Mouse (Mus musculus) neural tube, embryonic 12.5 days (tissue): ENCODE data around the gene Parp9. TPM values are rescaled to one million over a fixed set of nuclear protein-coding genes. Genes with fewer than 3 reads are reported as not detected.

Experiments
- ATAC-seq: fragments of 200-750 bp; cut with Nextera tagmentation; 2 replicates; pipeline ENCODE4 v1.8.0; 2017; ENCODE audit warnings: low read depth, mild to moderate bottlenecking, moderate TSS enrichment, moderate library complexity; ENCODE audit not compliant: low FRiP score
- H3K27ac ChIP-seq: fragments of 300-500 bp; sonication (generic); 2 replicates; pipeline ENCODE4 v1.5.1; 2016
- H3K27me3 ChIP-seq: fragments of 300-500 bp; sonication (generic); replicated peaks from 2 replicates; pipeline ENCODE4 v1.6.1; 2016; ENCODE audit warnings: mild to moderate bottlenecking
- H3K36me3 ChIP-seq: fragments of 300-500 bp; sonication (generic); 2 replicates; pipeline ENCODE4 v1.6.1; 2016; ENCODE audit warnings: mild to moderate bottlenecking
- H3K4me1 ChIP-seq: fragments of 300-500 bp; sonication (generic); 2 replicates; pipeline ENCODE4 v1.6.1; 2016
- H3K4me2 ChIP-seq: fragments of 300-500 bp; sonication (generic); replicated peaks from 2 replicates; pipeline ENCODE4 v1.6.1; 2016; ENCODE audit warnings: mild to moderate bottlenecking
- H3K4me3 ChIP-seq: fragments of 300-500 bp; sonication (generic); 2 replicates; pipeline ENCODE4 v1.5.1; 2016
- H3K9ac ChIP-seq: fragments of 300-500 bp; sonication (generic); 2 replicates; pipeline ENCODE4 v1.6.1; 2016; ENCODE audit warnings: mild to moderate bottlenecking
- H3K9me3 ChIP-seq: fragments of 300-500 bp; sonication (generic); 2 replicates; pipeline ENCODE4 v1.6.1; 2016; ENCODE audit warnings: mild to moderate bottlenecking
- WGBS: fragments of 180-500 bp; shearing (Covaris S2); methylation state at CpG from one replicate; pipeline ENCODE4 v1.1.7; 2016; 5-methylcytosine and 5-hydroxymethylcytosine counted together
- polyA plus RNA-seq: library from polyadenylated mRNA; unstranded; fragments of >200 nt; fragmentation: Nextera tagmentation; extraction: Ambion mirVana; gene quantifications from 2 replicates; pipeline ENCODE4 v1.2.1, GENCODE M21; 2016

Parp9 gene
- polyA plus RNA-seq, 1 experiment from 2014 or later: 2.3 TPM

- no peaks in the 10 kb centered on the region for H3K36me3 ChIP-seq
Measured at GRCm38 (mm10) chr16:35907432-35908201, 30.7 kb upstream of the Parp9 start.

DNA sequence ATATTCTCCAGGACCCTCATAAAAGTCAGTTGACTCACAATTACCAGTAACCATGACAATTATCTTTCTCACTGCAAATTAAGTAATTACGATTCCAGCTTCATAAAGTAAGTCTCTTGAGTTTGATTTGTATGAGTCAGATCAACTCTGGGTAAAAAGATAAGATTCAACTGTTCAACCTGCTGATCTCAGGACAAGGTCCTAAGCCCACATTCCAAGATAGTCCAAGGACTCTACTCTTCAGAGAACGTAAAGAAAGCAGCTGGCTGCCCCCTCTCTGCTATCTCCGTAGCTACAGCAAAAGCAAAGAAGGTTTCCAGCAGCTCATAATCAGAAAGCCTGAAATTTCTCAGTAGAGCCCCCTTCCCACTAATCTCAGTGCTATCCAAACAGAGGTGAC is 26.8 kb upstream of the Parp9 start:
- Histone ChIP-seq H3K9me3 (0 out of 2 replicates have a peak, but pooled peaks cover 4% of the 10 kb centered on the region), H3K4me3 (no peak overlapping the region), H3K9ac (no peak overlapping the region), H3K4me2 (no peak overlapping the region), H3K27me3 (no peaks in the 10 kb centered on the region), H3K36me3 (no peaks in the 10 kb centered on the region), H3K4me1 (no peaks in the 10 kb centered on the region), H3K27ac (no peak overlapping the region)
- no peak for ATAC-seq
- 88% methylated on average over 3 of the region's 3 CpGs for WGBS

More at GRCm38 (mm10) chr16:35907432-35908201, 30.7 kb upstream of the Parp9 start:
- H3K4me1 ChIP-seq: no peaks in the 10 kb centered on the region
- no peak overlapping the region for H3K27ac ChIP-seq
- no peak overlapping the region for H3K4me3 ChIP-seq
- no peak overlapping the region for H3K4me2 ChIP-seq
- H3K27me3 ChIP-seq: no peaks in the 10 kb centered on the region
- no peak for ATAC-seq
- H3K9me3 ChIP-seq: no peaks in the 10 kb centered on the region
- WGBS: 64% methylated on average over 4 of the region's 4 CpGs
- no peak overlapping the region for H3K9ac ChIP-seq

DNA sequence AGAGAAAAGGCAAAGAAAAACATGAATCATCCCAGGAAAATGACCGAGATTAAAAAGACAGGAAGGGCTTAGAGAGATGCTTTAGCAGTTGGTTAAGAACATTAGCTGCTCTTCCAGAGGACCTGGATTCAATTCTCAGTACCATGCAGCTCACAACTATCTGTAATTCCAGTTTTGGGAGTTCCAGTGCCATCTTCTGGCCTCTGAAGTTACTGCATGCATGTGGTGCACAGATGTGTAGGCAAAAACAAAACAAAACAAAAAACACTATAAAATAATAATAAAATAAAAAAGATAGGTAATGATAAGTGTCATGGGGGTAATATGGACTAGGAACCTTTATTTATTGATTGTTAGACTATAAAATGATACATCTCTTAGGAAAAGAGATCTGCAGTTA is 24.7 kb upstream of the Parp9 start:
- 0 out of 2 replicates have a peak, but pooled peaks cover 4% of the 10 kb centered on the region for H3K9me3 ChIP-seq
- H3K27me3 ChIP-seq: no peaks in the 10 kb centered on the region
- no peaks in the 10 kb centered on the region for H3K36me3 ChIP-seq
- no peak overlapping the region for H3K9ac ChIP-seq
- H3K27ac ChIP-seq: no peak overlapping the region
- no peak overlapping the region for H3K4me3 ChIP-seq
- 68% methylated on average over 1 of the region's 1 CpGs for whole genome bisulfite sequencing
- no peak overlapping the region for H3K4me2 ChIP-seq
- no peak for ATAC-seq
- no peaks in the 10 kb centered on the region for H3K4me1 ChIP-seq

DNA sequence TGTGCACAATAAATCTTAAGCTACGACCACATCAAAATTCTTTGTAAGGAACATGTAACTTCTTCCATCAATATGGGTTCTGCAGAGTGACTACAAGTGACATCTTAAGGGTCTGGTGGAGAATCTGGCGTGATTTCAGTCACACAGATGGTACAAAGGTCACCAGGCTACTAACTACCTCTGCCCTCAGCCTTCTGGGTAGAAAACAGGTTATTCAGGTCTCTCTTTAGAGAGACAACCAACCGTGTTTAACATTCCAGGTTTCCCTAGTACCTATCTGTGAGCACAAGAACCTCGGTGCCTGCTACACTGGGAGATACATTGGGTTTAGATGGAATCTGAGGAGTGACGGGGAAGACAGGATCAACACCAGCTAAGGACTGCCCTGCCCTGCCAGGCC is 24.0 kb upstream of the Parp9 start:
- Histone ChIP-seq H3K27ac (no peak overlapping the region), H3K4me3 (no peak overlapping the region), H3K36me3 (no peaks in the 10 kb centered on the region), H3K27me3 (no peaks in the 10 kb centered on the region), H3K4me1 (no peaks in the 10 kb centered on the region), H3K9ac (no peak overlapping the region), H3K9me3 (0 out of 2 replicates have a peak, but pooled peaks cover 4% of the 10 kb centered on the region), H3K4me2 (no peak overlapping the region)
- ATAC-seq: no peak
- 71% methylated on average over 5 of the region's 5 CpGs for whole genome bisulfite sequencing

- WGBS: 76% methylated on average over 6 of the region's 6 CpGs
- H3K27ac ChIP-seq: no peak overlapping the region
- ATAC-seq: no peak
- H3K9me3 ChIP-seq: no peaks in the 10 kb centered on the region
- no peak overlapping the region for H3K4me3 ChIP-seq
- H3K36me3 ChIP-seq: no peaks in the 10 kb centered on the region
- no peak overlapping the region for H3K4me2 ChIP-seq
- H3K4me1 ChIP-seq: no peaks in the 10 kb centered on the region
- no peak overlapping the region for H3K9ac ChIP-seq
- no peaks in the 10 kb centered on the region for H3K27me3 ChIP-seq
Measured at GRCm38 (mm10) chr16:35918721-35919543, 19.3 kb upstream of the Parp9 start.

GRCm38 (mm10) chr16:35921676-35922235 is 16.5 kb upstream of the Parp9 start:
- ATAC-seq: no peak
- WGBS: 90% methylated on average over 2 of the region's 2 CpGs
- Histone ChIP-seq H3K36me3 (no peaks in the 10 kb centered on the region), H3K4me1 (no peaks in the 10 kb centered on the region), H3K4me2 (no peak overlapping the region), H3K9ac (no peak overlapping the region), H3K27ac (no peak overlapping the region), H3K27me3 (no peaks in the 10 kb centered on the region), H3K4me3 (no peak overlapping the region), H3K9me3 (no peaks in the 10 kb centered on the region)

- 86% methylated on average over 3 of the region's 3 CpGs for WGBS
- Histone ChIP-seq H3K27me3 (no peaks in the 10 kb centered on the region), H3K36me3 (no peaks in the 10 kb centered on the region), H3K9ac (no peak overlapping the region), H3K4me3 (no peak overlapping the region), H3K27ac (no peak overlapping the region), H3K4me1 (no peaks in the 10 kb centered on the region), H3K4me2 (no peak overlapping the region), H3K9me3 (no peaks in the 10 kb centered on the region)
- no peak for ATAC-seq
Measured at GRCm38 (mm10) chr16:35922301-35922895, 15.9 kb upstream of the Parp9 start.

GRCm38 (mm10) chr16:35923546-35924198 is 14.6 kb upstream of the Parp9 start:
- WGBS: 81% methylated on average over 7 of the region's 7 CpGs
- Histone ChIP-seq H3K27me3 (no peaks in the 10 kb centered on the region), H3K9me3 (no peaks in the 10 kb centered on the region), H3K4me1 (no peaks in the 10 kb centered on the region), H3K27ac (no peak overlapping the region), H3K36me3 (no peaks in the 10 kb centered on the region), H3K4me2 (no peak overlapping the region), H3K9ac (no peak overlapping the region), H3K4me3 (no peak overlapping the region)
- ATAC-seq: no peak

DNA sequence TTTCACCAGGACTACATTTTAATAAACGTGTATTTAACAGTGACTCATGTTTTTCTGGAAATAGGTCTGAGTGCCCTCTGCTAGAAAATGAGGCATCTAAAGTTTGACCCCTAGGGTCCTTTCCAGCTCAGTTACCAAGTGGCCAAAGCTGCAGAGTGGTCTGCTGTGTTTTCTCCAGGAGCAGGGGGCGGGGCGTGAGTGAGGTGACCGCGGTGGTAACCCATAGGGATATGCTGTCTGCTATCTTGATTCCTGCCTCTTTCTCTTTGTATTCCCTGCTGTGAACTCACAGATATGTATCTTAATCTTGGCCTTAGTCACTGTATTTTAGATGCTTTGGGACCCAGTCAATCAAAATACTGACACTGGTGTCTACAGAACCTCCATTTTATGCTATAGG is 13.9 kb upstream of the Parp9 start:
- Histone ChIP-seq H3K36me3 (no peaks in the 10 kb centered on the region), H3K9me3 (no peaks in the 10 kb centered on the region), H3K4me3 (no peak overlapping the region), H3K4me1 (no peaks in the 10 kb centered on the region), H3K4me2 (no peak overlapping the region), H3K27ac (no peak overlapping the region), H3K27me3 (no peaks in the 10 kb centered on the region), H3K9ac (no peak overlapping the region)
- ATAC-seq: no peak
- WGBS: 95% methylated on average over 5 of the region's 5 CpGs

GRCm38 (mm10) chr16:35932179-35933055 is 5.9 kb upstream of the Parp9 start:
- Histone ChIP-seq H3K36me3 (no peaks in the 10 kb centered on the region), H3K4me3 (no peak overlapping the region), H3K9ac (no peak overlapping the region), H3K27me3 (no peaks in the 10 kb centered on the region), H3K4me2 (no peak overlapping the region), H3K27ac (no peak overlapping the region), H3K9me3 (no peaks in the 10 kb centered on the region), H3K4me1 (no peaks in the 10 kb centered on the region)
- 90% methylated on average over 19 of the region's 19 CpGs for WGBS
- no peak for ATAC-seq

GRCm38 (mm10) chr16:35933181-35933580 is 5.1 kb upstream of the Parp9 start:
- no peak overlapping the region for H3K4me2 ChIP-seq
- no peaks in the 10 kb centered on the region for H3K9me3 ChIP-seq
- no peaks in the 10 kb centered on the region for H3K36me3 ChIP-seq
- H3K4me1 ChIP-seq: no peaks in the 10 kb centered on the region
- H3K27ac ChIP-seq: no peak overlapping the region
- H3K4me3 ChIP-seq: no peak overlapping the region
- H3K27me3 ChIP-seq: no peaks in the 10 kb centered on the region; the same call in 1 of the 2 replicates
- ATAC-seq: no peak
- whole genome bisulfite sequencing: 89% methylated on average over 10 of the region's 10 CpGs
- H3K9ac ChIP-seq: no peak overlapping the region
